Comparison of ENCODE assay signal across 14 mouse cellular contexts in the genomic region with DNA sequence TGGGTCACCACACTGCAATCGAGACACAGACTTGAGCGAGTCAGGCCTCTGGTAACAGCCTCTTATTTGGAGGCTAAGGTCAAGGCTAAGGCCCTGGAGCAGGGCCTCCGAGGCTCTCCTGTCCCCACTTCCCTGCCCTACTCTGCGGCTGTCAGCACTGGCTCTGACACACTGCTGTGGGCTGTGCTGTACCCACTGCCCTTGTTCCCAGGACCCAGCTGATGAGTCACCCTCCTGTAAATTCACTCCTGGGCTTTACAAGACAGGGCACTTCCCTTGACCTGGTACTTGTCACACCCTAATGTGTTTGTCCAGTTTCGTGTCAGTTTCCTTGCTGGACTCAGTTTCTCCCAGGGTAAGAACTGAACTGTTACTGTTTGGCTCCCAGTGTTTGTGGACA. TPM values are rescaled to one million over a fixed set of nuclear protein-coding genes. Genes with fewer than 3 reads are reported as not detected.
DNase-seq lines count a peak whose midpoint lies in the region.
"Had no signal": no experiment of that assay in that cellular context is flagged by ENCODE, and none has a peak within 500 bp of the region (broad histone marks: within the 10 kb centered on the region; RNA-seq: fewer than 3 reads in every experiment).

No protein-coding gene starts in this region.

- DNase-seq in heart, adult 11 months = peak; percentile 82
- no peak for DNase-seq in heart, postnatal 25 days (ENCODE audit: low spot score)
- DNase-seq in adrenal gland, adult 8-10 months = peak; percentile 77
- DNase-seq in adrenal gland, postnatal 25 days = peak; percentile 52
- no peak for DNase-seq in layer of hippocampus, adult 18-20 months (ENCODE audit: low spot score in 2 of 2)
- DNase-seq in thymus, postnatal 10 days (ENCODE audit: low spot score in 2 of 2) = no peak
- DNase-seq in kidney, postnatal 36 days = no peak
- DNase-seq: cerebellum, adult 18-20 months; cerebellum, adult 9-10 months; cerebellum, postnatal 14 days; gastrocnemius, postnatal 10 days; gastrocnemius, postnatal 36 days; heart, postnatal 36 days; kidney, adult 11 months had no signal

- intact Hi-C loops in heart, postnatal 25 days (cut with DNase I) = no loop called here

RNA-seq across cellular contexts. Expression of a gene that starts 12.0 kb away (rescaled TPM):
- total RNA-seq in heart, postnatal 25 days (2021) = 10 to 100 TPM; 13.1 to 13.2 TPM
- 10 to 100 TPM; 47.0 to 58.7 (median 52.7) TPM for total RNA-seq in adrenal gland, adult 8-10 months (2022)
- total RNA-seq in adrenal gland, postnatal 25 days (2021) = 52.6 and 57.3 TPM in 2 replicates
- 10 to 100 TPM; 56.0 to 56.2 TPM for total RNA-seq in layer of hippocampus, adult 18-20 months (2021)

RNA-seq across cellular contexts. Expression of a gene that starts 19.3 kb away (rescaled TPM):
- 1 to 10 TPM; 2.2 to 2.3 TPM for total RNA-seq in heart, postnatal 25 days (2021)
- 1 to 10 TPM; 4.0 to 7.2 (median 4.7) TPM for total RNA-seq in adrenal gland, adult 8-10 months (2022)
- total RNA-seq in adrenal gland, postnatal 25 days (2021) = 3.4 and 4.4 TPM in 2 replicates
- 10 to 100 TPM; 14.5 to 16.4 TPM for total RNA-seq in layer of hippocampus, adult 18-20 months (2021)

RNA-seq across cellular contexts. Expression of a gene that starts 22.5 kb away (rescaled TPM):
- total RNA-seq in heart, postnatal 25 days (2021) = 10 to 100 TPM; 18.3 to 19.0 TPM
- 100 to 1,000 TPM in 1 of 4 experiments, 10 to 100 TPM in 3; 47.1 to 102 (median 72.8) TPM for total RNA-seq in adrenal gland, adult 8-10 months (2022)
- total RNA-seq in adrenal gland, postnatal 25 days (2021) = 75.2 and 75.3 TPM in 2 replicates
- total RNA-seq in layer of hippocampus, adult 18-20 months (2021) = 10 to 100 TPM; 77.6 to 79.0 TPM

RNA-seq across cellular contexts. Expression of a gene that starts 25.1 kb away (rescaled TPM):
- total RNA-seq in heart, postnatal 25 days (2021) = 10 to 100 TPM; 86.3 to 94.2 TPM
- 100 to 1,000 TPM; 177 to 220 (median 189) TPM for total RNA-seq in adrenal gland, adult 8-10 months (2022)
- 144 and 170 TPM in 2 replicates for total RNA-seq in adrenal gland, postnatal 25 days (2021)
- total RNA-seq in layer of hippocampus, adult 18-20 months (2021) = 100 to 1,000 TPM; 134 to 146 TPM

RNA-seq across cellular contexts. Expression of a gene that starts 35.0 kb away (rescaled TPM):
- 10 to 100 TPM; 65.2 to 67.7 TPM for total RNA-seq in heart, postnatal 25 days (2021)
- 10 to 100 TPM; 10.9 to 23.8 (median 18.3) TPM for total RNA-seq in adrenal gland, adult 8-10 months (2022)
- total RNA-seq in adrenal gland, postnatal 25 days (2021) = 17.6 and 18.7 TPM in 2 replicates
- 10 to 100 TPM; 93.2 to 99.5 TPM for total RNA-seq in layer of hippocampus, adult 18-20 months (2021)

Comparison
In these comparisons a context has a peak if more than half of its experiments do, and no peak if none do; other contexts are left out.
1. DNase-seq: peak in heart, adult 11 months (single experiment), adrenal gland, adult 8-10 months (single experiment) and adrenal gland, postnatal 25 days (single experiment); none in heart, postnatal 25 days (single experiment), layer of hippocampus, adult 18-20 months (0 of 2), thymus, postnatal 10 days (0 of 2) and kidney, postnatal 36 days (0 of 2).